Mouse (Mus musculus): ENCODE measurements around the gene Zfp90.

GRCm38 (mm10) chr8:106387801-106388415 is 27.2 kb upstream of the Zfp90 start:
- TF ChIP-seq CTCF (IDR thresholded peaks at IDR 0.05; ENCODE audit: control insufficient read depth, insufficient read depth, insufficient replicate concordance, low read depth, low read length) (no peak), POLR2A (IDR thresholded peaks at IDR 0.05; ENCODE audit: control insufficient read depth, low read depth, low read length) (no peak)
